Mouse (Mus musculus) testis, adult 2 months (tissue): ENCODE data around the gene Fam174b.

Experiments used
- CTCF ChIP-seq: fragments of 200-500 bp; IDR thresholded peaks from 2 replicates; pipeline ENCODE4 v1.5.1; 2012; ENCODE audit warnings: low read depth, mild to moderate bottlenecking, inconsistent platforms, low read length, moderate library complexity; ENCODE audit not compliant: control insufficient read depth, insufficient read depth, insufficient replicate concordance
- POLR2A ChIP-seq: fragments of 200-500 bp; IDR thresholded peaks from 2 replicates; pipeline ENCODE4 v1.6.1; 2012; ENCODE audit warnings: low read depth, mild to moderate bottlenecking, inconsistent platforms, low read length, moderate library complexity; ENCODE audit not compliant: control insufficient read depth

DNA sequence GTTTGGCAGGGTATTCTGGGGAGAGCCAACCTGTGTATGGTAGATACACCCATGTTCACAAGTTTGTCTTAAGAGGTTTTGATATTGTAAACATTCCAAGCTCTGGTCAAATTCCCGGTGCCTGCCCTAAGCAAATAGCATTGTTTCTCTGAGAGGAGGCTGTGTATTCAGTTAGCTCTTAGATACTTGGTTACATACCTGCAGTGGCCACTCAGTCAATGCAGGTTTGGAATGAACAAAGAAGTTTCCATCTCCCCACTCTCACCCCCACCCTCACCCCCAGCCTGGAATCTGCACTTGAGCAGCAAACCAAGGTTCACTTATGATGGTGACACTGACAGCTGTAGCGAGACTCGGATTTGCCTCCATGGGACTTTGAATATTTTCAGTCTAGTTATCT, 52.5 kb downstream of the Fam174b start:
- TF ChIP-seq POLR2A (no peak), CTCF (no peak)
